Mouse (Mus musculus): ENCODE measurements around the gene Ctdnep1.
"Not testable (repeated sequence)": the region's sequence is repeated elsewhere in the genome, so short reads cannot be mapped to it uniquely, and the experiment has no call there.

Gene Ctdnep1

DNA sequence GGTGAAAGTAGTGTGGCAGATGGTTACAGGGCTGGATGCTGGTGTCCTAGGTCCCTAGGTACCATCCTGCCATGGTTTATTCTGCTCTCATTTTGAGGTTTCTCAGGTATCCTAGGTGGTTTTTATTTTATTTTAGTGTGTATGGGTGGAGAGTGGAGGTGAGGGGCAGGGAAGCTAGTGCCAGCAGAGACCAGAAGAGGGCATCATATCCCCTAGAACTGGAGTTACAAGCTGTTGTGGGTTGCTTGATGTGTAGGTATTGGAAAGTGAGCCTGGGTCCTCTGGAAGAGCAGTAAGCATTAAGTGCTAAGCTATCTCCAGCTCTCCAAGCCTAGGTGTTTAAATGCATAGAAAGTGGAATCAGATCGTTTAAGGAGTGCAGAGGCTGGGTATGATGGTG lies 28.7 kb upstream of the Ctdnep1 start:
- no peak for DNase-seq

DNA sequence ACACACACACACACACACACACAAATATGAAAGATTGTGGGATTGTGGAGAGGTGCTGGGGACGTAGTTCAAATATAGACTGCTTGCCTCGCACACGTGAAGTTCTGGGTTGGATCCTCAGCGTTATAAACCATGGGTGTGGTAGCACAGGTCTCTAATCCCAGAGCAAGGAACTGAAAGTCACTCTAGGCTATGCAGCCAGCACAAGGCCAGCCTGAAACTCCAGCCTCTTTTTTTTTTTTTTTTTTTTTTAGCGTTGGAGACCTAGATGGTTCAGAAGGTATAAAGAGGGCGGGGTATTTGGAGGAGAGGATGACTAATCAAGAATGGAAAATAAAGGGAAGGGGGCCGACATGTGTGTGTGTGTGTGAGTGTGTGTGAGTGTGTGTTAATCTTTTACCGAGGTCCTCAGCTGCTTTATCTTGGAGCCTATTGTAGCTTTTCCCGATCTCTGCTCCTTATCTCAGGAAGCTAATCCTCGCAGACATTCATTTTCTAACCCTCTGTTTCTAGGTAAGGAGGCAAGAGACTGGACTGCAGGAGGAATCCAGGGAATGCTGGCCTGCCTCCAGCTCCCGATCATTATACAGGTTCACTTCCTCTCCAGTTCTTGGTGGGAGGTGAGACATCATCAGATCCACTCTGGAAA lies 27.6 kb upstream of the Ctdnep1 start:
- DNase-seq: no peak

DNA sequence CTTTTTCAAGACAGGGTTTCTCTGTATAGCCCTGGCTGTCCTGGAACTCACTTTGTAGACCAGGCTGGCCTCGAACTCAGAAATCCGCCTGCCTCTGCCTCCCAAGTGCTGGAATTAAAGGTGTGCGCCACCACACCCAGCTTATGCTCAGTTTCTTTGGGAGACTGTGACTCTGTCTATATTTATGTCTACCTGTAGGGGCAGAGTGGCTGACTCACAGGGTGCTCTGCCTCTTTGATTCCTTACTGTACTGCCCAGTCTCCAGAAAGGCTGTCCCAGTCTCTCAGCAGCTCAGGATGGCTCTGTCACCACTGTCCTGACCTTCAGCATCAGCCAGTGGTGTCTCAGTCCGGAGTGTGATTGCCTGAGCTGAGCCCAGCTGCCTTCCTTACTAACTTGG lies 25.3 kb upstream of the Ctdnep1 start:
- not testable (repeated sequence) for DNase-seq

DNA sequence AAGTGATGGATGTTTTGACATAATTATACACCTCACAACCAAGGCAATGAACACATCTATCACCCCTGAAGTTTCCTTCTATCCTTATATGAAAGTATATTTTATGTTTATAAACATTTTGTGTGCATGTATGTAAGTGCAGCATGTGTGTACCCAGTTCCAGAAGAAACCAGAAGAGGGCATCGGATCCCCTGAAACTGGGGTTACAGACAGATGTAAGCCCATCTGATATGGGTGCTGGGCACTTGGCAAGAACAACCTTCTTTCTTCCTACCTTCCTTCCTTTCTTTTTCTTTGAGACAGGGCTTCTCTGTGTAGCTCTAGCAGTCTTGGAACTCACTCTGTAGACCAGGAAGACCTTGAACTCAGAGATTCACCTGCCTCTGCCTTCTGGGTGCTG lies 24.7 kb upstream of the Ctdnep1 start:
- DNase-seq: no peak

DNA sequence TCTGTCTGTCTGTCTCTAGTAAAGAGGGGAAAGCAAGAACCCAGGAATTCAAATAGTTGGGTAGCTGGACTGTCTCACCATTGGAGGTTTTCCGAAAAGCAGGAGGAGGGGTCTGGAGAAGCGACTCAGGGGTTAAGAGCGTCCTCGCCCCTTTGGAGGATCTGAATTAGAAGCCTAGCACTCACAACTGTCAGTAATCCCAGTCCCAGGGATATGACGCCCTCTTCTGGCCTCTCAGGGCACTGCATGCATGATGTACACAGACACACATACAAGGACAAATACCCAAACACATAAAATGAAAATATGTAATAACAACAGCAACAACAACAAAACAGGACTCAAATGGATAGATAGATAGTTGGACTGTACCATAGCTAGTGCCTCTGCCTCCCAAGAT lies 20.3 kb upstream of the Ctdnep1 start:
- no peak for DNase-seq

DNA sequence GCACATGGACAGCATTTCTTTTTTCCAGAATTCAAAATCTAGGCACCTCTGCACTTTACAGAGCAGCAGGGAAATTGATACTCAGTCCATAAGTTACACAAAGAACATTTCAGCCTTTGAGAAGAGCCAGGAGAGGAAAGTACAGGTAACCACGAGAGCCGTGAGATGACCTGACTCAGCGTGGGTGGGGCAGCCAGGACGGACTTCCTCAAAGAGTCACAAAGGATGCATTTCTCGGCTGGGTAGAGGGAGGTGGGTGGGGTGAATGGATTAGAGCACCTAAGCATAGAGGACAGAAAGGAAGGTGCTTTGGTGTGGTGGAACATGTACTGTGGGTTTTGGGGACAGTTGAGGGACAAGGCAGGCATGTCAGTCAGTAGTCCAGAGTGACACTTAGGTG lies 19.1 kb upstream of the Ctdnep1 start:
- DNase-seq: no peak

DNA sequence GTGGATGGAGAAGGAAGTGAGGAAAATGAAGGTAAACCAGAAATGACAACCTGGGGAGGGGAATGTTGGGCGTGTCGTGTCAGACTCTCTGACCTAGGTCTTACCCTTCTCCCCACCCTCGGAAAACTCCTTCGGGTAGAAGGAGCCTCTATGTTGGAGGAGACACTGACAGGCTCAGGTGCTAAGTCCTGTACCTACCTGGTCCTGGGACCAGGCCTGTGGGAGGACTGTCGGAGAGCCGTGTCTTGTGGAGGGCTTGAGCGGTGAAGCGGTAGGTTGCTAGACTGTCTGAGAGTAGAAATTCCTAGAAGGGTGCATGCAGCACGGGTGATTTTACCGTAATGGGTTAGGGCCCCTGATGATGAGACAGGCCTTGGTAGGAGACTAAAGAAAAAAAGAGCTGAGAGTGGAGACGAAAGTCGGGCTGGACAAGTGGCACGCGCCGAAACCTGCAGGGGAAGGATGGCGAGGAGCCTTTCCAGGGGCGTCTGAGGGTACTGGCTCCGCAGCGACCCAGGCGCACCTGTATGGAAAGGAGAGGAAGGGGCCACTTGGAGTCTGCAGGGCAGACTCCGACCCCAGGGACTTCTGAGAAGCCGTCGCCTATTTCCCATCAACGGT lies 16.2 kb upstream of the Ctdnep1 start, which contains the start of gene Cldn7:
Gene Cldn7, plus strand, starts transcription at position 130 of the 621 bp plus-strand sequence.
- DNase-seq: no peak

DNA sequence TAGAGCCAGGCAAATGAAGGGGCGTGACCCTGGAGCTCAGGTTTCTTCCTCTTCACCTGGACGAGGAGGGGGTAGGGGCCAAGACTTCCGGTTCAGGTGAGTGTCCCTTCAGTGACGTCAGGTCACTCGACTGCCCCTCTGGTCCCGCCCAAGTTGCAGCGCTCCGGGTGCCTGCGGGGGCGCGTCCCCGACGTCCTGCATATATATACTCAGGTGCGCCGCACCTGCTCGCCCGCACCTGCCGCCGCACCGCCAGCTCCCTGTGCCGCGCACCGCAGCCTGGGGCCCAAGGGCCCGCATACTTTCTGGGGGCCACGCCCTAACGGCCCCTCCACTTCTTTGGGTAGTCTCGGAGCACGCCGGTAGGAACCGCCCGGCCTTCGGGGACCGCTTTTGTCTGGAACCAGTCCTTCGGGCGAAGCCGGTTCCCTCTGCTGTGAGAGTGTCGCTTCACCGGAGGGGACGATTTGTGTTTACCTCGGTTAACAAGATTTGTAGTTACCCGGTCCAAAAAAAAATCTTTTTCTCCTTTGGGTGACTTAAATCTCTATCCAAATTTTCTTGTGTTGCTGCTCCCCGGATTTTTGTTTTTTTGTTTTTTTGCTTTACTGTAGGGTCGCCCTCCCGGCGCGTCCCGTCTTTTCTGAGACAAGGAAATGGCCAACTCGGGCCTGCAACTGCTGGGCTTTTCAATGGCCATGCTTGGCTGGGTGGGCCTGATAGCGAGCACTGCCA lies 15.5 kb upstream of the Ctdnep1 start:
- DNase-seq: no peak

DNA sequence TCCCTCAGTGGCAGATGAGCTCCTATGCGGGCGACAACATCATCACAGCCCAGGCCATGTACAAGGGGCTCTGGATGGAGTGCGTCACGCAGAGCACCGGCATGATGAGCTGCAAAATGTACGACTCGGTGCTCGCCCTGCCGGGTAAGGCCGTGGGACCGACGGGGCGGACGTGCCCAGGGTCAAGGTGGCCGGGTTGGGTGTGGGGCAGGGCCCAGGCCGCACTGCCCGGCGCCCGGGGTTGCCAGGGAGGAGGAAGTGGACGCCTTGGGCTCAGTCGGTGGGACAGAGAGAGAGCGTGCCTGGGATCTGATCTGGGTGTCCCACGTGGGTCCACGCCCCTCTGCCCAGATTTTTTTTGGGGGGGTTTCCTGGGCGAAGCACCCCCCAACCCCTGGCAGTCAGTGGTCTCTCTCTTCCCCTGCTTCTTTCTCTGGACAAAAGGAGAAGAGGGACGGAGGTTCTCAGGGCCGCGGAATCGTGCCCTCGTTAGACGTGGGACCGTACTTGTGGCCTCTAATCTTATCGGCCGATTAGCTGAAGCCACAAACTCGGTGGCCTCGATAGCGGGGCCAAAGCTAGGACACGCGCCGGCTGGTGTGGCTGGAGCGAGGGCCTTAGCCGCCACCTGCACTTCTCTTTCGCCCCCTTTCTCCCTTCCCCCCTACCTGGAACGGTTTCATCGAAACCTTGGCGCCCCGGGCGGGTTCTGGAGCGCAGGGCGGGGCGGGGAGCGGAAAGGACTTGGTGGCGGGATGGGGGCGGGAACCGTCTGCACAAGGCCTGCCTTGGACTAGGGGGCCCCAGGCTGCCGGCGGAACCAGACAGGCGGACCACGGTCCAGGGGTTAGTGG lies 14.7 kb upstream of the Ctdnep1 start:
- DNase-seq: no peak

DNA sequence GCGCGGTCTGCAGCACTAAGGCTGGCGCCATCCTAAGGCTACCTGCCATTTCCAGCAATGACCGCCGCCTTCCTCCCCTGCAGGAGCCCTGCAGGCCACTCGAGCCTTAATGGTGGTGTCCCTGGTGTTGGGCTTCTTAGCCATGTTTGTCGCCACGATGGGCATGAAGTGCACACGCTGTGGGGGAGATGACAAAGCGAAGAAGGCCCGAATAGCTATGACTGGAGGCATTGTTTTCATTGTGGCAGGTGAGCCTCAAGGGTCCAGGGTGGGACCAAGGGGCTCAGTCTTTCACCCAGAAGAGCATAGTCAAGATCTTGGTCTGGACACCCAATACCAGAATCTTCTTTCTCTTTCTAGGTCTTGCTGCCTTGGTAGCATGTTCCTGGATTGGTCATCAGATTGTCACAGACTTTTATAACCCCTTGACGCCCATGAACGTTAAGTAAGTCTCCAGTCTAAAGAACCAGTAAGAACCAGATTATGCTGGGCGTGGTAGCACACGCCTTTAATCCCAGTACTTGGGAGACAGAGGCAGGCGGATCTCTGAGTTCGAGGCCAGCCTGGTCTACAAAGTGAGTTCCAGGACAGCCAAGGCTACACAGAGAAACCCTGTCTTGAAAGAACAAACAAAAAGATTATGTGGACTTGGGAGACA lies 14.0 kb upstream of the Ctdnep1 start:
- DNase-seq: no peak

DNA sequence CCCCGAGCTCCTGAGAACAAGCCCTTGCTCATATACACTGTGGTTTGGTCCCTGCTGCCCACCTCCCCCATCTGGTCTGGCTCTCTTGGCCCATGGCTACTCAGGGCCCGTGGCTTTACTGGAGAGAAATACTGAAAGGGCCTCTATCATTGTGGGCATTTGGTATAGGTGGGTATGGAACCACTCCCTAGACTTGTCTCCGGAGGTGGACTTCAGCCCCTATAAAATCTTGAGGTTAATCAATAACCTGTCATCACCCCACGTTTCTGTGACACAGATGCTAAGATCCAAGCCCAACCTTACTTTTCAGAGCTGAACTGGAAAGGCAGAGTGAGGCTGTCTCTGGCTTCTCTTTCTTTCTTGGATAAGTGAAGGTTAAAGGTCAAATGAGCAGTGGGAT lies 12.2 kb upstream of the Ctdnep1 start:
- DNase-seq: no peak

DNA sequence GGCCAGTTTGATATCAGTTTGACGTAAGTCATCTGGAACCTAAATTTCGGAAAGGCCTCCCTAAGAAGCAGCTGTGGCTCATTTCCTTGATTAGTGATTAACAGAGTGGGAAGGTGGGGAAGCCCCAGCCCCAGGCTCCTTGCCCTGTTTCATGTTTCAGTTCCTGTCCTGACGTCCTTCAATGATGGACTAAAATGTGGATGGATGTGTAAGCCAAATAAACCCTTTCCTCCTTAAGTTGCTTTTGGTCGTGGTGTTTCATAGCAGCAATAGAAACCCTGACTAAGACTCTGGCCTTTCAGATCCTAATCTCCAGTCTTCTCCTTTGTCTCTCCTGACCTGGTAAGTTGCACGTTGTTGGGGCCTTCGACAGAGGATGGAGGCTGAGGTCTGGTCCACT lies 10.7 kb upstream of the Ctdnep1 start:
- no peak for DNase-seq

DNA sequence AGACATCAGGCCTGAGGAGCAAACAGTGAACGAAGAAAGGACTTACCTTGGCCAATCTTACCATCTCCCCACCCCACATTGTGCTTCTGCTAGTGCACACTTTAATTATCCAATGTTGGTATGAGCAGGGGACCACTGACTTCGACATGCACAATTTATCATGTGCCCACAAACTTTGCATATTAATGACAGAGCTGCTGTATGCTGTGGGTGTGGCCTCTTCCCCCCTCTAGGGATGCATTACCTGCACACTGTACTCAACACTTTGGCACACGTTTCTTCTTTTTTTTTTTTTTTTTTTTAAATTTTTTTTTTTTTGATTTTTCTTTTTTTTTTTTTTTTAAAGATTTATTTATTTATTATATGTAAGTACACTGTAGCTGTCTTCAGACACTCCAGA lies 10.2 kb upstream of the Ctdnep1 start:
- DNase-seq: no peak

DNA sequence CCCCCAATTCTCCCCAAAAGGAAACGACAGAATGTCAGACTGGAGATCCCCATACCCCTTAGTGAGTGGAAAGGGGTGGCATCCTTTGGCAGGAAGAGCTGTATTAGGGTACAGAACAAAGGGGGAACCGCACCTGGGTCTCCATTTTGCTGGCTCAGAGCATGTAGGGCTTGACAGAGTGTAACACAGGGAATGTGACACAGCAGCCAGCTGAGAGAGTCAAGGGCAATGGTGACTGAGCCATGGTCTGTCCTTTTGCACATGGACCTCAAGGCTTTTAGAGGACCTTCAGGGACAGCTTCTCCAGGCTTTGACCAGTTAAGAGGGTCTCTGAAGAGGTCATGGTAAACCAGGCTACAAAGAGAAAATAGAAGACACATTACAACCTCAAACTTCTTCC lies 6.0 kb upstream of the Ctdnep1 start:
- DNase-seq: no peak

DNA sequence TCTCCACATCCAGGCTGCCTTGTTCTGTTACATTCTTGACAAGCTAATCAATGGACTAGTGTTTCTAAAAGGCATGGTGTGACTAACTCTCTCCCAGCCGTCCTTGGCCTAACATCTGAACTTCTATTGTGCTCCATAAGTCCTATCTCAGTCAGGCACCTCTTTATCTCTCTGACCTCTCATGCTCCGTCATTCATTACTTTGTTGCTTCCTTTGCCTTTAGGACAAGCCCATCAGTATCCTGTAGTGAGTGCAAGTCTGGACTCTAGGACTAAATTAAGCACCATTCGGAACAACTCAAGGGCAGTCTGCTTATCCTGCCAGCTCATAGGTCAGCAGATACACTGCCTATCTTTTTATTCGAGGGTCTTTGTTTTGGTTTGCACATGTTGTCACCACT lies 4.7 kb upstream of the Ctdnep1 start:
- no peak for DNase-seq

DNA sequence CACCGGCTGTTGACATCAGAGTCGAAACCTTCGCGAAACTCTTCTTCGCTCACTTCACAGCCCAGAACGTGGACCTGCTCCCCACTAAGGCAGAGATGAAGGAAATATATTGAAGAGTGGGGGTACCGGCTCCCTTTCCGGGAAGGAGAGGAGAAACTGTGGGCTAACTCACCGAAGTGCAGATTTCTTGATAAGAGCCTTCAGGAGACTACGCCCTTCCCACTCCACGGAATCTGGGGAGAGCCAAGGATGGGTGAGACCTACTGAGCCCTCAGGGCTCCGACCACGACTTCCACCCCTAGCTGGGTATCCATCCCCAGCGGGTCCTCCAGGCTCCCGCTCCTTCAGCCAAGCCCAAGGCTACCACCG lies 1.1 kb upstream of the Ctdnep1 start:
- no peak for DNase-seq

DNA sequence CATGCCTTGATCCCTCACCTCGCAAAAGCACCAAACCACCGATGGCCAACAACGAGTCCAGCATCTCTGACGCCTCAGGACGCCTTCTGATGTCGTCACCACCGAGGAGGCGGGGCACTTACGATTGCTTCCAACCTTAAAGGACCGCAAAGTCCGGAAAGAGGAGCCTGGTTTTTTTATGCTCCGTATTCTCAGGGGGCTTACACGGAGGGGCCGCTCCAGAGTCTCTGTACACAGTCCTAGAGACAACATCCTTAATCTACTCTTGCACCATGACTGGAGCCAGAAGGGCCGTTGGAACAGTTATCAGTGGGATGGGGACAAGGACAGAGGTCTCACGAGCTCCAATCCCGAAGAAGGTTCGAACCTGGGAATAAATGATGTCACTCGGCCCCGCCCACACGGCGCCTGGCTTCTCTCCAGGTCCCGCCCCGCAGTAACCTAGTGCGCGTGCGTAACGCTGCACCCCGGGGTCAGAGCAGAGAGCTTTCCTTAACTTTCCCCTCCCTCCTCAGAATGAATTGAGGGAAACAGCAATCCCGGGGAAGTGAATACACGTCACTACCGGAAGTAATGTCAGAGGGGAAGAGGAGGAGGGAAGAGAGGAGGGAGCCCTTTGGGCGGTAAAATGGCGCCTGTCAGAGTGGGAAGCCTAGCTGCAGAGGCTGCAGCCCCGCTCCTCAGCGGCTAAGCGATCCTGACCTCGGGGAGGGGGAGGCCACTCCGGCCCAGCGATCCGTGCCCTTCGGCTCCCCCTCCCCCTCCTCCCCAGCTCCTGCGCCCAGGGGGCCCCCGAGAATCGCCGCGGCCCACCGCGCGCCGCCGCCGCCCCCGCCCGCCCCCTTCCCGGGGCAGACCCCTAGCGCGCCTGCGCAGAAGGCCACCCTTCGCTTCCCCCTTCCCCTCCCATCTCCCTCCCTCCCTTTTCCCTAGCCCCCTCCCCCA lies 488 bp upstream of the Ctdnep1 start:
- DNase-seq: peak; percentile 99

DNA sequence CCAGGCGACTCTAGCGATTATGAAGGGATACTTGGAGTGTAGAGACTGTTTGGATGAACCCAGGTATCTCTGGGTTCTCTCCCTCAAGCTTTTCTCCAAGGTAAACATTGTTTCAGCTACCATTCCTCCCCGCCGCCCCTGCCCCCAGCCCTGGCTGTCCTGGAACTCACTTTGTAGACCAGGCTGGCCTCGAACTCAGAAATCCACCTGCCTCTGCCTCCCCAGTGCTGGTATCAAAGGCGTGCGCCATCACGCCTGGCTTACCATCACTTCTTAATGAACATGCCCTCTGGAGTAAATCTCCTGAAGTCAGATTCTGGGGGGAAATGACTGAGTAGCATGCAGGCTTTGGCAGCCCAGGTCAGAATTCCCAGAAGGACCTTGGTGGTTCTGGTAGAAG lies 1.3 kb downstream of the Ctdnep1 start, which contains the start of gene Elp5:
Gene Elp5, minus strand, starts transcription at position 293 of the 400 bp plus-strand sequence.
- DNase-seq: peak; percentile 43

DNA sequence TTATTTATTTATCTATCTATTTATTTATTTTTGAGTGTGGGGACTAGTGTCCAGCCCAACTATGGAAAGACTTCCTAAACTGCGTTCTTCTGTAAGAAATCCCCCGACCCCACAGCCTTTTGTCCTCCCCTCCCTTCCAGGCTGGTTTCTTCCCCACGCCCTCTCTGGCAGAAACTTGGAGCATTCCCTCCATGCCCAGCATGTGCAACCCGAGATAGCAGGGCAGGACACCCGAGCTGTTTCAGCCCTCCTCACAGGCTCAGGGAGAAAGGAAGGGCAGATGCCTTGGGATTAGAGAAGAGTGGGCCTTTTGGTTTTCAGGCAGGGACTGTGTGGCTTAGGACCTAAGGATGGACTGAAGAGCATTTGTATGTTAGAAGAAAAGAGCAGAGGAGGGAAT lies 1.9 kb downstream of the Ctdnep1 start:
- DNase-seq: peak; percentile 43

DNA sequence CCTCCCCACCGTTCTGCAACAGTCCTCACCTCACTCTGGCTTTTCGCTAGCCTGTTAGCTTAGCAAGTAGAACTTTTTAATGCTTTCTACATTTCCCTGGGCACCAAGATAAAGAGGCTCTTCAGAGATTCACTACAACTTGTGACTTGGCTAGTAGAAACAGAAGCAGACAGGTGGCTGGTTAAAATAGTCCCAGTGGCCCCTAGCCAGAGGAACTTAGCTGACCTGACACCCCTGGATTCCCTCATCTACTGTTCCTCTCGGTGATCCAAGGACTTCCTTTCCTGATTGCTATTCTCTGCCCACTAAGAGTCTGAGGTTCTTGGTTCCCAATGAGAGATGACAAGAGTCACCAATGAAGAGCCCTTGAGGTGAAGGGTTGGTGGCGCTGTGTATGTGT lies 2.4 kb downstream of the Ctdnep1 start:
- DNase-seq: no peak

DNA sequence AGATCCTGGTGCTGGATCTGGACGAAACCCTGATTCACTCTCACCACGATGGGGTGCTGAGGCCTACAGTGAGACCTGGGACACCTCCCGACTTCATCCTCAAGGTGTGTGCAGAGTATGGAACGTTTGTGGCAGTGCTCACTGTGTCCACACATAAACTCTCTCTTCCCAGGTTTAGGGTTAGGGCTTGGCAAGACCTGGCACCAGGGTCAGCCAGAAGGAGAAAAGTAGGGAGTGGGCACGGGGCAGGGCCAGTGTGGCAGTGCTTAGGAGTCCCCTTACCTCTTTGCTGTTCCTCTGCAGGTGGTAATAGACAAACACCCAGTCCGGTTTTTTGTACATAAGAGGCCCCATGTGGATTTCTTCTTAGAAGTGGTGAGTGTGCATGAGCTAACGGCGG lies 3.5 kb downstream of the Ctdnep1 start:
- no peak for DNase-seq

DNA sequence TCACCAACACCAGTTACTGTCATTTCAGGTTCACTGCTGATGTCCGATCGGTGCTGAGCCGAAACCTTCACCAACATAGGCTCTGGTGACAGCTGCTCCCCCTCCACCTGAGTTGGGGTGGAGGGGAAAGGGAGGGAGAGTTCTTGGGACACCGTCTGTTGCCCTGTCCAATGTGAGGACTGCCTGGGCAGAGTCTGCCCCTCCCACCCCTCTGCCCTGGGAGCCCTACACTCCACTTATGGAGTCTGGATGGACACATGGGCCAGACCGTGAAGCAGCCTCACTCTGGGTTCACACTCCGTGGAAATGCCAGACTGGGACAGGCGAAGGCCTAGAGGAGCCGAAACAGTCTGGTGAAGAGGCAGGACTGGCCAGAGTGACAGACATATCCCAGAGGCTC lies 9.0 kb downstream of the Ctdnep1 start:
- peak; percentile 65 for DNase-seq
